Mouse (Mus musculus): ENCODE measurements around the gene Nmbr. TPM values are rescaled to one million over a fixed set of nuclear protein-coding genes. Genes with fewer than 3 reads are reported as not detected.

Gene Nmbr
- polyA plus RNA-seq, 1 experiment = 0.90 TPM

GRCm38 (mm10) chr10:14690349-14690748 is 15.0 kb upstream of the Nmbr start:
- H3K36me3 ChIP-seq (ENCODE audit: control insufficient read depth, insufficient read depth, low read length, poor library complexity, severe bottlenecking) = no peaks in the 10 kb centered on the region
- H3K4me1 ChIP-seq (ENCODE audit: control insufficient read depth, insufficient read depth, low read length) = no peaks in the 10 kb centered on the region
- H3K27ac ChIP-seq (ENCODE audit: insufficient read depth, low read length) = no peak overlapping the region
- H3K4me3 ChIP-seq (ENCODE audit: low read depth, low read length) = no peak overlapping the region
- H3K27me3 ChIP-seq (ENCODE audit: control insufficient read depth, insufficient read depth, low read length, poor library complexity, severe bottlenecking) = no peaks in the 10 kb centered on the region
- no peak for TF ChIP-seq POLR2A (IDR thresholded peaks at IDR 0.05; ENCODE audit: insufficient read depth, low read length)
- no peak for TF ChIP-seq CTCF (IDR thresholded peaks at IDR 0.05; ENCODE audit: low read depth, low read length)
- TF ChIP-seq EP300 (IDR thresholded peaks at IDR 0.05; ENCODE audit: insufficient read depth, low read depth, low read length) = no peak
- no peak overlapping the region for H3K9ac ChIP-seq (ENCODE audit: low read depth, poor library complexity, severe bottlenecking)
- no peaks in the 10 kb centered on the region for H3K9me3 ChIP-seq (replicated peaks; ENCODE audit: control insufficient read depth, insufficient read depth, low read length, poor library complexity, severe bottlenecking)

- Histone ChIP-seq H3K27me3 (ENCODE audit: control insufficient read depth, insufficient read depth, low read length, poor library complexity, severe bottlenecking) (no peaks in the 10 kb centered on the region), H3K9ac (ENCODE audit: low read depth, poor library complexity, severe bottlenecking) (no peak overlapping the region)
Measured at GRCm38 (mm10) chr10:14703239-14703638, 2.2 kb upstream of the Nmbr start.

GRCm38 (mm10) chr10:14703830-14704420 is 1.5 kb upstream of the Nmbr start:
- Histone ChIP-seq H3K27ac (ENCODE audit: insufficient read depth, low read length) (no peak overlapping the region), H3K9ac (ENCODE audit: low read depth, poor library complexity, severe bottlenecking) (0 out of 2 replicates have a peak overlapping the region, but pooled peaks have one; percentile 77), H3K4me3 (ENCODE audit: low read depth, low read length) (no peak overlapping the region), H3K27me3 (ENCODE audit: control insufficient read depth, insufficient read depth, low read length, poor library complexity, severe bottlenecking) (no peaks in the 10 kb centered on the region), H3K9me3 (replicated peaks; ENCODE audit: control insufficient read depth, insufficient read depth, low read length, poor library complexity, severe bottlenecking) (no peaks in the 10 kb centered on the region), H3K36me3 (ENCODE audit: control insufficient read depth, insufficient read depth, low read length, poor library complexity, severe bottlenecking) (no peaks in the 10 kb centered on the region), H3K4me1 (ENCODE audit: control insufficient read depth, insufficient read depth, low read length) (no peaks in the 10 kb centered on the region)
- TF ChIP-seq EP300 (IDR thresholded peaks at IDR 0.05; ENCODE audit: insufficient read depth, low read depth, low read length) (no peak), CTCF (IDR thresholded peaks at IDR 0.05; ENCODE audit: low read depth, low read length) (no peak), POLR2A (IDR thresholded peaks at IDR 0.05; ENCODE audit: insufficient read depth, low read length) (no peak)

More at GRCm38 (mm10) chr10:14703239-14703638, 2.2 kb upstream of the Nmbr start:
- Histone ChIP-seq H3K36me3 (ENCODE audit: control insufficient read depth, insufficient read depth, low read length, poor library complexity, severe bottlenecking) (no peaks in the 10 kb centered on the region), H3K27ac (ENCODE audit: insufficient read depth, low read length) (no peak overlapping the region), H3K4me3 (ENCODE audit: low read depth, low read length) (no peak overlapping the region), H3K4me1 (ENCODE audit: control insufficient read depth, insufficient read depth, low read length) (no peaks in the 10 kb centered on the region), H3K9me3 (replicated peaks; ENCODE audit: control insufficient read depth, insufficient read depth, low read length, poor library complexity, severe bottlenecking) (no peaks in the 10 kb centered on the region)
- TF ChIP-seq POLR2A (IDR thresholded peaks at IDR 0.05; ENCODE audit: insufficient read depth, low read length) = no peak
- TF ChIP-seq EP300 (IDR thresholded peaks at IDR 0.05; ENCODE audit: insufficient read depth, low read depth, low read length) = no peak
- TF ChIP-seq CTCF (IDR thresholded peaks at IDR 0.05; ENCODE audit: low read depth, low read length) = no peak

GRCm38 (mm10) chr10:14718114-14718513 is 12.7 kb downstream of the Nmbr start, which contains the start of gene Gje1:
Gje1 (minus strand) TSS chr10:14718214.
- Histone ChIP-seq H3K9ac (ENCODE audit: low read depth, poor library complexity, severe bottlenecking) (no peak within 1 kb of the TSS), H3K4me3 (ENCODE audit: low read depth, low read length) (no peak within 1 kb of the TSS), H3K36me3 (ENCODE audit: control insufficient read depth, insufficient read depth, low read length, poor library complexity, severe bottlenecking) (no peaks in the 10 kb centered on the region), H3K9me3 (replicated peaks; ENCODE audit: control insufficient read depth, insufficient read depth, low read length, poor library complexity, severe bottlenecking) (no peaks in the 10 kb centered on the region), H3K4me1 (ENCODE audit: control insufficient read depth, insufficient read depth, low read length) (no peaks in the 10 kb centered on the region), H3K27me3 (ENCODE audit: control insufficient read depth, insufficient read depth, low read length, poor library complexity, severe bottlenecking) (no peaks in the 10 kb centered on the region), H3K27ac (ENCODE audit: insufficient read depth, low read length) (no peak within 1 kb of the TSS)
- TF ChIP-seq EP300 (IDR thresholded peaks at IDR 0.05; ENCODE audit: insufficient read depth, low read depth, low read length) = no peak
- TF ChIP-seq POLR2A (IDR thresholded peaks at IDR 0.05; ENCODE audit: insufficient read depth, low read length) = no peak
- TF ChIP-seq CTCF (IDR thresholded peaks at IDR 0.05; ENCODE audit: low read depth, low read length) = no peak

- Histone ChIP-seq H3K36me3 (ENCODE audit: control insufficient read depth, insufficient read depth, low read length, poor library complexity, severe bottlenecking) (no peaks in the 10 kb centered on the region), H3K27ac (ENCODE audit: insufficient read depth, low read length) (no peak overlapping the region), H3K4me3 (ENCODE audit: low read depth, low read length) (no peak overlapping the region), H3K9ac (ENCODE audit: low read depth, poor library complexity, severe bottlenecking) (no peak overlapping the region), H3K27me3 (ENCODE audit: control insufficient read depth, insufficient read depth, low read length, poor library complexity, severe bottlenecking) (no peaks in the 10 kb centered on the region), H3K9me3 (replicated peaks; ENCODE audit: control insufficient read depth, insufficient read depth, low read length, poor library complexity, severe bottlenecking) (no peaks in the 10 kb centered on the region), H3K4me1 (ENCODE audit: control insufficient read depth, insufficient read depth, low read length) (no peaks in the 10 kb centered on the region)
- no peak for TF ChIP-seq CTCF (IDR thresholded peaks at IDR 0.05; ENCODE audit: low read depth, low read length)
- no peak for TF ChIP-seq POLR2A (IDR thresholded peaks at IDR 0.05; ENCODE audit: insufficient read depth, low read length)
- no peak for TF ChIP-seq EP300 (IDR thresholded peaks at IDR 0.05; ENCODE audit: insufficient read depth, low read depth, low read length)
Measured at GRCm38 (mm10) chr10:14725671-14726070, 20.3 kb downstream of the Nmbr start.

GRCm38 (mm10) chr10:14734285-14734684 is 28.9 kb downstream of the Nmbr start:
- Histone ChIP-seq H3K4me1 (ENCODE audit: control insufficient read depth, insufficient read depth, low read length) (no peaks in the 10 kb centered on the region), H3K27ac (ENCODE audit: insufficient read depth, low read length) (no peak overlapping the region), H3K9ac (ENCODE audit: low read depth, poor library complexity, severe bottlenecking) (no peak overlapping the region), H3K4me3 (ENCODE audit: low read depth, low read length) (no peak overlapping the region), H3K27me3 (ENCODE audit: control insufficient read depth, insufficient read depth, low read length, poor library complexity, severe bottlenecking) (no peaks in the 10 kb centered on the region), H3K9me3 (replicated peaks; ENCODE audit: control insufficient read depth, insufficient read depth, low read length, poor library complexity, severe bottlenecking) (no peaks in the 10 kb centered on the region), H3K36me3 (ENCODE audit: control insufficient read depth, insufficient read depth, low read length, poor library complexity, severe bottlenecking) (no peaks in the 10 kb centered on the region)
- TF ChIP-seq EP300 (IDR thresholded peaks at IDR 0.05; ENCODE audit: insufficient read depth, low read depth, low read length) (no peak), POLR2A (IDR thresholded peaks at IDR 0.05; ENCODE audit: insufficient read depth, low read length) (no peak), CTCF (IDR thresholded peaks at IDR 0.05; ENCODE audit: low read depth, low read length) (no peak)
